Mouse (Mus musculus) liver, embryonic 14.5 days (tissue): ENCODE results near the gene Vps51.

ENCODE experiments used
- CTCF ChIP-seq: IDR thresholded peaks from 2 replicates; pipeline ENCODE4 v1.5.1; 2016; ENCODE audit warnings: antibody characterized with exemption, low read depth, control low read depth
- EP300 ChIP-seq: IDR thresholded peaks from 2 replicates; pipeline ENCODE4 v1.6.1; 2016; ENCODE audit warnings: antibody characterized with exemption, low read depth

DNA sequence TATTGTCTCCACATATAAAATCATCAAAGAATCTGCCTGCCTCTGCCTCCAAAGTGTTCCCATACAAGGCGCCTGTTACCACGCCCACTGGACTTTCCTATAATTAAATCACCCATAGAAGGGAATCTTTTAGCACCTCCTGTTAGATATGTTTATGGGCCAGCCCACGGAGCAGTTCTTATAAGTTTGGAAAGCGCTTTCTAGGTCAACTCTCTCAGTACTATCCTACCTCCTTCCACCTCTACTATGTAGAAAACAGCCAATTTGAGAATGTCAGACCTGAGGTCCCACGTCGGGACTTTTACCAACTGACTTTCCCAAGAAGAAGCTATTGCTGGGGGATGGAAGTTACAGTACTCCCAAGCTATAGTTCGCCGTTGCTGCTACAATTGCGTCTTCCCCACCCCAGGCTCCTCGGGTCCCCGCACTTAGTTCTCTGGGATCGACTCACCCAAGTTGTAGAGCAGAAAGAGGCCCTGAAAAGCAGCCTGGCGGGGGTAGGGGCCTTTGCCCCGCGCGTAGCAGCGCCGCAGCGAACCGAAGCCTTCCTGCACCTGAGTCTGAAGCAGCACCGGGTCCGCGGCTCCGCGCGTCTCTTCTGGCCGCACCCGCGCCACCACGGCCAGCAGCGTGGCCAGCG is 40.4 kb upstream of the Vps51 start:
- no peak for TF ChIP-seq CTCF
- no peak for TF ChIP-seq EP300
